Mouse (Mus musculus) thymus, adult 18-20 months (tissue): Measurements from ENCODE around the gene Gm10142.
"Not testable (repeated sequence)": the region's sequence is repeated elsewhere in the genome, so short reads cannot be mapped to it uniquely, and the experiment has no call there.

ENCODE experiments used
- DNase-seq, 2 experiments: peaks; one replicate each; pipeline ENCODE4 v3.0.0; 2022; ENCODE audit warnings: mixed read lengths in 2 of 2

Gm10142 gene

DNA sequence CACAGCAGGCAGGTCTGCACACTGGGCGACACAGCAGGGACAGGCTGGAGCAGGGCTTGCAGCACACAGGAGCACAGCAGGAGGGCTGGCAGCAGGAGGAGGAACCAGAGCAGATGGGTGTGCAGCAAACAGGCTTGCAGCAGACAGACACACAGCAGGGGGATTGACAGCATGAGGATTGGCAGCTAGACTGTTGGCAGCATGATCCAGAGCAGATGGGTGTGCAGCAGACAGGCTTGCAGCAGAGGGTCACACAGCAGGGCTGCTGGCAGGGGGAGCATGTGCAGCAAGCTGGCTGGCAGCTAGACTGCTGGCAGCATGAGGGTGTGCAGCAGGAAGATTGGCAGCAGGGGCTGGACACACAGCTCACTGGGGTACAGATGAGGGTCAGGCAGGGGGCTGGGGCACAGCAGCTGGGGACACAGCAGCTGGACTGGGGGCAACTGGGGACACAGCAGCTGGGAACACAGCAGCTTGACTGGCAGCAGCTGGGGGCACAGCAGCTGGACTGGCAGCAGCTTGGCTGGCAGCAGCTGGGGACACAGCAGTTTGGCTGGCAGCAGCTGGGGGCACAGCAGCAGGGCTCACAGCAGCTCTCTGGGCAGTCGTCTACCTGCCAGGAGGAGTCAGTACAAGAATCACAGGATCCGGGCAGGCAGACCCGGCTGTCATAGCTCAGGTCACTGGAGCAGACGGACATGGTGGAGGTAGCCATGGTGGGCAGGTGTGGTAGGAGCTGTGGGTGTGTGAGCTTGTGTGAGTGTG, 26.5 kb downstream of the Gm10142 start, which contains the start of gene Gm18596:
Gene Gm18596 (minus strand): TSS at position 715 of the 765 bp plus-strand sequence.
- not testable (repeated sequence) for DNase-seq

DNA sequence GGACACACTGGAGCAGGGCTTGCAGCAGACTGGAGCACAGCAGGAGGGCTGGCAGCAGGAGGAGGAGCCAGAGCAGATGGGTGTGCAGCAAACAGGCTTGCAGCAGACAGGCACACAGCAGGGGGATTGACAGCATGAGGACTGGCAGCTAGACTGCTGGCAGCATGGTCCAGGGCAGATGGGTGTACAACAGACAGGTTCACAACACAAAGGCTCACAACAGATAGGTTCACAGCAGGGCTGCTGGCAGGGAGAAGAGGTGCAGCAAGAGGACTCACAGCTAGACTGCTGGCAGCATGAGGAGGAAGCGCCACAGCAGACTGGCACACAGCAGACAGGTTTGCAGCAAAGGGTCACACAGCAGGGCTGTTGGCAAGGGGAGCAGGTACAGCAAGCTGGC, 35.1 kb downstream of the Gm10142 start:
- DNase-seq = not testable (repeated sequence)

DNA sequence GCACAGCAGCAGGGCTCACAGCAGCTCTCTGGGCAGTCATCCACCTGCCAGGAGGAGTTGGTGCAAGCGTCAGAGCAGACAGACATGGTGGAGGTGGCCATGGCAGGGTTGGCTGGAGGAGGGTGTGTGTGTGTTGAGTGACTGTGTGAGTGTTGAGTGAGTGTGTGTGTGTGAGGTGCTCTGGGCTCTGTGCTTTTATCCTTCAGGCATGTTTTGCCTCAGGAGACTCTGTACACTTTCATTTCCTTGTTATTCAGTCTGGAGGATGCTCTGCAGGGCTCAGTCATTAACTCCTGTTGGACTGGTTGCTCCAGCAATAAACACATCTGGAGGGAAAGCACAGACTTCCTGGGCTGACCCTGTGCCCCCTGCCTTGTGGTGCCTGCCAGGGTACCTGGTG, 35.6 kb downstream of the Gm10142 start, which contains the start of gene Gm9736:
Gene Gm9736 (minus strand): TSS at position 101 of the 400 bp plus-strand sequence.
- DNase-seq = not testable (repeated sequence)

DNA sequence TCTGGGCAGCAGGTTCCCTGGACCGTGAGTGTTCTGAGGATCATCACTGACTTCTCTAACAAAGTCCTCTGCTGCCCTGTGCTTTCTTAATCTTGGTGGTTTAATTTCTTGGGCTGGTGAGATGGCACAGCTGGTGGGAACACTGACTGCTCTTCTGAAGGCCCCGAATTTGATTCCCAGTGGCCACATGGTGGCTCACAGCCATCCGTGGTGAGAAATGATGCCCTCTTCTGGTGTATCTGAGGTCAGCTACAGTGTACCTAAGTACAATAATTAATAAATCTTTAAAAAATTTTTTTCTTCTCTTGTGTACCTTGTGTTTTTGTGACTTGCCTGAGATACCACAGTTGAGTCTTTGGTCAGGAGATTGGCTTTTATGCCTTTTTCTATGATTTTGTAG, 36.7 kb downstream of the Gm10142 start:
- not testable (repeated sequence) for DNase-seq

DNA sequence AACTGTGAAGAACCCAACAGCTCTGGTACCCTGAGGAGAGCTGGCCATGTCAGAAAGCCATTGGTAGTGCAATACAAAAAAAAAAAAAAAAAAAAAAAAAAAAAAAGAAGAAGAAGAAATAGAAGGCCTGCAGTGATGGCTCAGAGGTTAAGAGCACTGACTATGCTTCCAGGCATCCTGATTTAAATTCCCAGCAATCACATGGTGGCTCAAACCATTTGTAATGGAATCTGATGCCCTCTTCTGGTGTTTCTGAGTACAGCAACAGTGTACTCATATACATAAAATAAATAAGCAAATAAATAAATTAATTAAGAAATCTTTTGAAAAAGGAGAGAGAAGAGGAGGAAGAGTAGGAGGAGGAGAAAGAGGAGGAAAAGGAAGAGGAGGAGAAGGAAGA, 37.8 kb downstream of the Gm10142 start:
- no peak for DNase-seq

DNA sequence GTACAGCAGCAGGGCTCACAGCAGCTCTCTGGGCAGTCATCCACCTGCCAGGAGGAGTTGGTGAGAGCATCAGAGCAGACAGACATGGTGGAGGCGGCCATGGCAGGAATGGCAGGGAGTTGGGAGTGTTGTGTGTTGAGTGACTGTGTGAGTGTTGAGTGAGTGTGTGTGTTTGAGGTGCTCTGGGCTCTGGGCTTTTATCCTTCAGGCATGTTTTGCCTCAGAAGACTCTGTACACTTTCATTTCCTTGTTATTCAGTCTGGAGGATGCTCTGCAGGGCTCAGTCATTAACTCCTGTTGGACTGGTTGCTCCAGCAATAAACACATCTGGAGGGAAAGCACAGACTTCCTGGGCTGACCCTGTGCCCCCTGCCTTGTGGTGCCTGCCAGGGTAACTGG, 44.0 kb downstream of the Gm10142 start, which contains the start of gene Gm3233:
Gene Gm3233 (minus strand): TSS at position 101 of the 400 bp plus-strand sequence.
- DNase-seq = not testable (repeated sequence)
